Mouse (Mus musculus) olfactory bulb, adult 2 months (tissue): ENCODE results near the gene 1700093K21Rik.

Source experiments
- CTCF ChIP-seq: fragments of 200-500 bp; IDR thresholded peaks from 2 replicates; pipeline ENCODE4 v1.5.1; 2012; ENCODE audit warnings: low read depth, mild to moderate bottlenecking, low read length, moderate library complexity; ENCODE audit not compliant: insufficient read depth
- POLR2A ChIP-seq: fragments of 200-500 bp; IDR thresholded peaks from 2 replicates; pipeline ENCODE4 v1.6.1; 2012; ENCODE audit warnings: mild to moderate bottlenecking, low read depth, low read length, moderate library complexity; ENCODE audit not compliant: insufficient read depth

DNA sequence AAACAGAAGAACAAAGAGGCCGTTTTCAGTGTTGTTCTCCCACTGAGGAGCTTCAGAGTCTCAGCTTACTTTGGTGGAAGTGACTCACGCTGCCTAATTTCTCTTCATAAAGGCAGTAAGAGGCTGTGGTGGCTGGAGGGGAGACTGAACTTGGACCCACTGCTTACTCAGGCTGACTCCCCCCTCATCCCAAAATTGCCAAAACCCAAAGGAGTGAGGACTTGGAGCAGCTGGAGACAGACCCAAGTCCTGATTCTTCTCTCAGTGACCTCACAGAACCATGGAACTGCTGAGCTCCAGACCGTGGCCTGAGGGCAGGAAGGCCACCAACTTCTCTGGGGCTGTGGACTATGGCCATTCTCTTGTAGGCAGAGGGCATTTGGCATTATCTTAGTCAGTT, 2.0 kb downstream of the 1700093K21Rik start:
- no peak for TF ChIP-seq POLR2A
- TF ChIP-seq CTCF = no peak
